Mouse (Mus musculus) spleen, adult 2 months (tissue): ENCODE data around the gene Lrfn4. TPM values are rescaled to one million over a fixed set of nuclear protein-coding genes. Genes with fewer than 3 reads are reported as not detected.

ENCODE experiments used
- DNase-seq, 2 experiments: peaks; one replicate each; pipeline versions ENCODE4 v3.0.0 to v3.0.0-alpha.2; 2012 to 2021; ENCODE audit warnings: low spot score in 2 of 2, low read depth in 1 of 2
- H3K27ac ChIP-seq: fragments of 200-500 bp; 2 replicates; pipeline ENCODE4 v1.5.1; 2012; ENCODE audit warnings: low read length, inconsistent platforms; ENCODE audit not compliant: insufficient read depth
- H3K27me3 ChIP-seq: fragments of 200-500 bp; 2 replicates; pipeline ENCODE4 v1.6.1; 2012; ENCODE audit warnings: mild to moderate bottlenecking, moderate library complexity, low read length, inconsistent platforms; ENCODE audit not compliant: control insufficient read depth, insufficient read depth
- H3K36me3 ChIP-seq: fragments of 200-500 bp; 2 replicates; pipeline ENCODE4 v1.6.1; 2012; ENCODE audit warnings: mild to moderate bottlenecking, low read length, inconsistent platforms; ENCODE audit not compliant: control insufficient read depth, insufficient read depth
- H3K4me1 ChIP-seq: fragments of 200-500 bp; 2 replicates; pipeline ENCODE4 v1.6.1; 2011; ENCODE audit warnings: inconsistent platforms; ENCODE audit not compliant: control insufficient read depth, insufficient read depth, insufficient read length
- H3K4me3 ChIP-seq: fragments of 200-500 bp; 2 replicates; pipeline ENCODE4 v1.5.1; 2011; ENCODE audit warnings: mild to moderate bottlenecking, inconsistent platforms; ENCODE audit not compliant: insufficient read depth, insufficient read length; ENCODE audit errors: extremely low read depth
- CTCF ChIP-seq: fragments of 200-500 bp; IDR thresholded peaks from 2 replicates; pipeline ENCODE4 v1.5.1; 2011; ENCODE audit warnings: mild to moderate bottlenecking, inconsistent platforms; ENCODE audit not compliant: insufficient read depth, insufficient read length, insufficient replicate concordance; ENCODE audit errors: extremely low read depth
- POLR2A ChIP-seq: fragments of 200-500 bp; IDR thresholded peaks from 2 replicates; pipeline ENCODE4 v1.6.1; 2011; ENCODE audit warnings: low read depth, low read length, inconsistent platforms
- WGBS: fragments of 180-500 bp; shearing (Covaris S2); methylation state at CpG from one replicate; pipeline ENCODE4 v1.1.7; 2018; 5-methylcytosine and 5-hydroxymethylcytosine counted together
- polyA plus RNA-seq: library from polyadenylated mRNA; depleted of rRNA; stranded (reverse); fragments of >200 nt; gene quantifications from 2 replicates; pipeline ENCODE4 v1.2.3, GENCODE M21; 2012

The Lrfn4 gene
- polyA plus RNA-seq, 1 experiment: 3.0 TPM

DNA sequence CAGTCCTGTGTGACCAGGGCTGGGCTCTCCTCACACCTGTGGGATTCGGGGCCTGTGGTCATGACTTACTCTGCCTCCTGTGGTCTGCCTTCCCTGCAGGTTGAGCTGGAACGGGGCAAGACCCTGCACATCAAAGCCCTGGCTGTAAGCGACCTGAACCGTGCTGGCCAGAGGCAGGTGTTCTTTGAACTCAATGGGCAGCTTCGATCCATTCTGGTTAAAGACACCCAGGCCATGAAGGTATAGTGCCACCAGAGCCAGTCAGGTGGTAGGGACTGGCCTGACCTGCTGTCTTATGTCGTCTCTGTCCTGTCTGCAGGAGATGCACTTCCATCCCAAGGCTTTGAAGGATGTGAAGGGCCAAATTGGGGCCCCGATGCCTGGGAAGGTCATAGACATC lies 5.3 kb upstream of the Lrfn4 start:
- H3K4me1 ChIP-seq: peaks cover 8% of the 10 kb centered on the region; the same call in 1 of the 2 replicates
- DNase-seq: no peak
- TF ChIP-seq POLR2A (no peak), CTCF (no peak)
- no peaks in the 10 kb centered on the region for H3K27me3 ChIP-seq
- H3K4me3 ChIP-seq: no peak overlapping the region
- WGBS: 86% methylated on average over 7 of the region's 7 CpGs
- peaks cover 8% of the 10 kb centered on the region; the same call in 1 of the 2 replicates for H3K36me3 ChIP-seq
- H3K27ac ChIP-seq: no peak overlapping the region

DNA sequence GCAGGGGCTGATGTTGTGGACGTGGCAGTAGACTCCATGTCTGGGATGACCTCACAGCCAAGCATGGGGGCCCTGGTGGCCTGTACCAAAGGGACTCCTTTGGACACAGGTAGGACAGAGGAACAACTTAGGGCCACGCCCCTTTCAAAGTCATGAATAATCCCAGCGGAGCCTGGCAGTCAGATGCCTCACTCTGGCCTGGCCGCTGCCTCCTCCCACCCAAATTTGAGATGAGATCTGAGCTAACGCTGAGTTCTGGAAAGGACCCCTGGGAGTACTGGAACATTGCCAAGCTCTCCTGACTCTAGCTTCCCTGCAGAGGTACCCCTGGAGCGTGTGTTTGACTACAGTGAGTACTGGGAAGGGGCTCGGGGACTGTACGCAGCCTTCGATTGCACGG lies 4.0 kb upstream of the Lrfn4 start:
- Histone ChIP-seq H3K4me3 (no peak overlapping the region), H3K27me3 (no peaks in the 10 kb centered on the region), H3K27ac (no peak overlapping the region), H3K36me3 (peaks cover 8% of the 10 kb centered on the region; the same call in 1 of the 2 replicates), H3K4me1 (peaks cover 2% of the 10 kb centered on the region)
- 94% methylated on average over 10 of the region's 10 CpGs for WGBS
- DNase-seq: no peak
- TF ChIP-seq CTCF (no peak), POLR2A (no peak)

DNA sequence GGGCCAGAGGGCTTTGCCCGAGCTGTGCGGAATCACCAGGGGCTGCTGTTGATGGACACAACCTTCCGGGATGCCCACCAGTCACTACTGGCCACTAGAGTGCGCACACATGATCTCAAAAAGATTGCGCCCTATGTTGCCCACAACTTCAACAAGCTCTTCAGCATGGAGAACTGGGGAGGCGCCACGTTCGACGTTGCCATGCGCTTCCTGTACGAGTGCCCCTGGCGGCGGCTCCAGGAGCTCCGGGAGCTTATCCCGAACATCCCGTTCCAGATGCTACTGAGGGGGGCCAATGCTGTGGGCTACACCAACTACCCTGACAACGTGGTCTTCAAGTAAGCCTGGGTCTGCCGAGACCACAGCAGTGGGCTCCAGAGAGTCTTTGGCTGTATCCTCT lies 2.7 kb upstream of the Lrfn4 start:
- WGBS: 48% methylated on average over 18 of the region's 18 CpGs
- no peak for DNase-seq
- Histone ChIP-seq H3K27ac (no peak overlapping the region), H3K4me1 (peaks cover 2% of the 10 kb centered on the region), H3K36me3 (peaks cover 7% of the 10 kb centered on the region; the same call in 1 of the 2 replicates), H3K4me3 (no peak overlapping the region), H3K27me3 (no peaks in the 10 kb centered on the region)
- no peak for TF ChIP-seq POLR2A
- no peak for TF ChIP-seq CTCF

DNA sequence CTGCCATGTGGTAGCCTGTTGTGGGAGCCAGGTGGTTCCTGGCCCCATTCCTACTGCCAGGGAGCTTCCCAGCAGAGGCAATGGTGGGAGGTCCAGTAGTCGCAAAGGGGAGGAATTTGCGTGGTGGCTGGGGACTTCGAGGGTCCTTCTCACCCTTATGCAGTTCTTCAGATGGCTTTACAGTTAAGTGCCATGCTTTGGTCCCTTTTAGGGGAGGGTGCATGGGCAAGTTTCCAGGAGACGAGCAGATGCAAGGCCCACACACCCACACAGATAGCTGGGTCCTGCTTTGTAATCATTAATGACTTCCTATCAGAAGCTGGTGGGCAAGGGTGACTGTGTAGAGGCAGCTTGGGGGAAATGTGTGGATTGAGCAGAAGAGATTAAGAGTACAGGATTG lies 1.1 kb upstream of the Lrfn4 start:
- Histone ChIP-seq H3K27me3 (no peaks in the 10 kb centered on the region), H3K4me1 (peaks cover 2% of the 10 kb centered on the region), H3K27ac (no peak overlapping the region), H3K36me3 (no peaks in the 10 kb centered on the region), H3K4me3 (no peak overlapping the region)
- no peak for DNase-seq
- 68% methylated on average over 4 of the region's 4 CpGs for WGBS
- TF ChIP-seq POLR2A (no peak), CTCF (no peak)

DNA sequence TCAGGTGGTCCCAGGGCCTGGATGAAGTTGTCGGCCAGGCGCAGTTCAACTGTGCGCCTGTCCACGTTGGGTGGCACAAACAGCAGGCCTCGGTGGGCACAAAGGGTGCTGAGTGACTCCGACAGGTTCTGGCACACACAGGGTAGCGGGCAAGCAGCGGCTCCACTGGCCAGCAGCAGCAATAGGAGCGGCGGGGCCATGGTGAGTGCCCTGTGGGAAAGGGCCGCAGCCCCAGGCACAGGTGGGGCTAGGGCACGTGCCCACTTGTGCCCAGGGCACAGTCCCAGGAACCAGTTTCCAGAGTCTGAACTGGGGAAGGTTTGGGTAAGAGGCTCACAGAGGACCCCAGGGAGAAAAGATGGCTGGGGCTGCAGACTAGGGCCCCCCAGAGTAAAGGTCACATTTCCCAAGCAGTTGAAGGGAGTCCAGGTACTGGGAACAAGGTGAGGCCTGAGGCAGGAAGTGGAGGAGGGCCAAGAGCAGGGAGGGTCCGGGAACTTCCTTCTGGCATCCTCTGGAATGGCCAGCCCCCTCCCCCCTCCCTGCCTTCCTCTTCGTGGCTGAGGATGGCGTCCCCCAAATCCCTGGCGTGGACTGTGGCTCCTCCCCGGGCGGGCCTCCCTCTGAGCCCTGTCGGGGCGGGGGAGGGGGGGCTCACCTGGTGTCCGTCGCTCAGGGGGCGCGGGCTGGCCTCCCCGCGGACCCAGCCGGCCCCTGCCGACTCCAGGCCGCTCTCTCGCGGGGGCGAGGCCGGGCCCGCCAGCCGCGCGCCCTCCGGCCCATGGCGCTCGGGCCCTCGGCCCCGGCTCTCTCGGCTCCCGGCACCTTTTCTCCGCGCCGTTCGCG lies 939 bp downstream of the Lrfn4 start:
- Histone ChIP-seq H3K36me3 (no peaks in the 10 kb centered on the region), H3K27ac (no peak overlapping the region), H3K27me3 (no peaks in the 10 kb centered on the region), H3K4me3 (peak overlapping the region; percentile 55; the same call in 1 of the 2 replicates), H3K4me1 (peaks cover 2% of the 10 kb centered on the region)
- DNase-seq: no peak
- WGBS: 26% methylated on average over 46 of the region's 49 CpGs
- no peak for TF ChIP-seq CTCF
- TF ChIP-seq POLR2A: no peak

DNA sequence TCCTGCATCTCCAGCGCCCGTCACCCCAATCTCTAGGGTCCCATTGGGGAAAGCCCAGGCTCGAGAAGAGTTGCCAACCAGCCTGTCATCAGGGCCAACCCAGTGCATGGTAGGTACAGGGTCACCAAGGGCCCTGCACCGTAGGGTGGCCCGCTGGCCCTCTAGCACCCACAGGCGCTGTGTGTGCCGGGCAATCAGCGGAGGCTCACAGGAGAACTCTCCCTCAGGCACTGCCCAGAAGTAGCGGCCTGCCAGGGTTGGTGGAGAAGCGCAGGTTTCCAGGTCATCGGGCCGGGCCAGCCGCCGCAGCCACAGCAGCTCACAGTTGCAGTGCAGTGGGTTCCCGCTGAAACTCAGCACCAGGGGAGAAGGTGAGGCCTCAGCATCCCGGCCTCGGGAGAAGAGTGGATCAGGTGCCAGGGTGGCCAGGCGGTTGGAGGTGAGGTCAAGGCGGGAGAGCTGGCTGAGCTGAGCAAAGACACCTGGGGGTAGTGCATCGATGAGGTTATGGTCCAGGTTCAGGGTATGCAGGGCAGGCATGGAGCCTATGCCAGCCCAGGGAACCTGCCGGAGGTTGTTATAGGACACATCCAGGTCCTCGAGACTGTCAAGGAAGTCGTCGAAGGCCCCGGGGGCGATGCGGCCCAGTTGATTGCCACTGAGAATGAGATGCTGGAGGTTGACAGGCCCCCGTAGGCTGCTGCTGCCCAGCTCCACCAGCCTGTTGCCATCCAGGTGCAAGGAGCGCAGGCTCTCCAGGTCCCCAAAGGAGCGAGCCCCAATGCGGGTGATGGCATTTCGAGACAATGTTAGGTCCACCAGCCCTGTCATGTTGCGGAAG lies 1.8 kb downstream of the Lrfn4 start:
- no peak for TF ChIP-seq CTCF
- no peak for TF ChIP-seq POLR2A
- H3K27ac ChIP-seq: no peak overlapping the region
- no peaks in the 10 kb centered on the region for H3K27me3 ChIP-seq
- H3K4me3 ChIP-seq: no peak overlapping the region
- no peaks in the 10 kb centered on the region for H3K36me3 ChIP-seq
- DNase-seq: no peak
- peaks cover 2% of the 10 kb centered on the region for H3K4me1 ChIP-seq
- WGBS: 95% methylated on average over 33 of the region's 33 CpGs
